Mouse (Mus musculus) frontal cortex, postnatal 14 days (tissue): ENCODE data around the gene Utp18.
"Not testable (repeated sequence)": the region's sequence is repeated elsewhere in the genome, so short reads cannot be mapped to it uniquely, and the experiment has no call there.

Experiments used
- DNase-seq, 2 experiments: peaks; one replicate each; pipeline ENCODE4 v3.0.0; 2022; ENCODE audit warnings: low spot score in 2 of 2

Gene Utp18

DNA sequence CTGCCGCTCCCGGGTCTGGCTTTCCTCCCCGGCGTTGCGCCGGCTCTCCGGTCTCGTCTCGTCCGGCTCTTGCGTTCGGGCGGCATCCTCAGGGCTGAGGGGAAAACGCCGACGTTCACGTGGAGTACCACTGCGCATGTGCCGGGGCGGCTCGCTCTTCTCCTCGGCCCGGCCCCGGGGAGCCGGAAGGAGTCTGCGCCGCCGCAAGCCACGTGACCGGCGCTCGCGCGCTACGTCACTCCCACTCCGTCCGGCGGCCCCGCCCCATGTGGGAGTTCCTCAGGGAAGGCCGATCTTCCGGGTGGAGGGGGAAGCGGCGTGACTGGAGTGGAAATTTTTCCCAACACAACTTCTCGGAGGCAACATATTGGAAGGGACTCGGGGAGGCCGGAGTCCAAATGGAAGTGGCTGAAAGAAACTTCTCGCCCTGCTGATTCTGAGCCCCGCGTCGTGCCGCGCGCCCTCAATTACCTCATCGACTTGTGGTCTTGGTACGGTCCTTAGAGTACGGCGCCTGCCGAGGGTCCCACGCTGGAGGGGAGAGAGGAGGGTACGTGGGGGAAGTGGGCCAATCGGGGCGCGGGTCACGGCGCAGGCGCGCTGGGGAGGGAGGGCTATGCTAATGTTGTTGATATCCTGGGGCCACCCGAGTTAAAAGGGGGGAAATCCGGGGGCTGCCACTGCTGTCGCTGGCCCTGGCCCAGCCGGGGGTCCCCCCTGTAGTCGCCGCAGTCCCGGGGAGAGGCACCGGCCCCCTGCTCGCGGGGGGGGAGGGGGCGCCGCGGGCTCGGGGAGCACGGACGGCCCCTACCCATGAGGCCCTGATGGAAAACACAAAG lies at the start of gene Utp18, which contains the start of gene Mbtd1:
Gene Utp18 (minus strand): TSS at position 195 of the 839 bp plus-strand sequence.
Gene Mbtd1 (plus strand): TSS at position 281 of the 839 bp plus-strand sequence.
- peak; percentile 98 to 99 for DNase-seq

DNA sequence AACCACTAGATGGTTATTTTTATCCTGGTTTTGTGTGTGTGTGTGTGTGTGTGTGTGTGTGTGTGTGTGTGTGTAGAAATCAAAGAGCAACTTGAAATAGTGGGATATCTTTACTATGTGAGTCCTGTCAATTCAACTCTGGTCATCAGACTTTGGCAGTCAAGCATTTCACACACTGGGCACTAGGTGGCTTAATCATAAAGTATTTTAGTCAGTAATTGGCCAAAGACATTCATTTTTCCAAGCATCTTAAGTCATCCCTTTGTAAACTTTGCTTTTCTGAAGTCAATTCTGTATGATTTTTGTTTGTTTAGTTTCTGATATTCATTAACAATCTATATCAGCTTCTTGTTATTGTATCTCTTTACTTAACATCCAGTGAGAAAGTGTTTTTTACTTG lies 43.5 kb upstream of the Utp18 start:
- DNase-seq = no peak

DNA sequence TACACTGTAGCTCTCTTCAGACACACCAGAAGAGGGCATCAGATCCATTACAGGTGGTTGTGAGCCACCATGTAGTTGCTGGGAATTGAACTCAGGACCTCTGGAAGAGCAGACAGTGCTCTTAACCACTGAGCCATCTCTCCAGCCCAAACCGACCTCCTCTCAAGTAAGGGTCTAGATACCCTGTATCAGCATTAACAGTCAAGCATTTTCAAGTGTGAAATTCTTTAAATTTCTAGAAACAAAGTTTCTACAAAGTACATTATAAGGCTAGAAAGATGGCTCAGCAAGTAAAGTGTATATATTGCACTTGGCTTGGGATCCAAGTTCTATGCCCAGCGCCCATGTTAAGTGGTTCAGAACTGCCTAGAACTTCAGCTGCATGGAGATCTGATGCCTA lies 29.5 kb upstream of the Utp18 start:
- DNase-seq = not testable (repeated sequence)

DNA sequence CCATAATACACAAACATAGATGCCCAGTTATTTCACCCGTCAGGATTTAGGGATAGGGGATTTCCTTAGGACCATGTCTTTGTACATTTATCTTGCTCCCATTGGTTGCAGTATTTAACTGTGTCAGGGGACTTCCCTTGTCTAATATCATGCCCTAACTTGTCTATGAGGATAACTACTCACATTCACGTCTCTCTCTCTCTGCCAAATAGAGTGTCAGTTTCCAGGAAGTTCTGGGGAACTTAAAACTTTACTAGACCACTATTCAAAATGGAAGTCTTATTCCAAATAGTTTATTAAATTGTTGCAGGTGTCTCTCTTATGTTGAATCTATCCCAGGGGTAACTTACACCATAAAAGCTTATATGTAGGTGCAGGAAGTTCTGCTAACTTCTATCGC lies 26.0 kb upstream of the Utp18 start:
- DNase-seq = no peak

DNA sequence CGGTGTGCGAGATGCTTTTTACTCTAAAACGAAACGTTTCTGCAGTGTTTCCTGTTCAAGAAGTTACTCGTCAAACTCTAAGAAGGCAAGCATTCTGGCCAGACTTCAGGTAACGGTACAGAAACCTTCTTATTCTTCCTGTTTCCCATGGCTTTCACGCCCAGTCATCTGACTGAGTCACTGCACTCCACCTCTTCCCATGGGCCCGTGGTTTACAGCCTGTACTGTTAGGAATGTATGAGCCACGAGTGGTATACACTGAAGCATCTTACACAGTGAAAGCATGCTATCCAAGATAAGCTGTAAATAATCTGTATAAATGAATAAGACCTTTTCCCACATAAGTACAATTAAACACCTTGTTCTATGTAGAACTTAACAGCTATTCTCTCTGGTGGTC lies 23.3 kb upstream of the Utp18 start:
- no peak for DNase-seq

DNA sequence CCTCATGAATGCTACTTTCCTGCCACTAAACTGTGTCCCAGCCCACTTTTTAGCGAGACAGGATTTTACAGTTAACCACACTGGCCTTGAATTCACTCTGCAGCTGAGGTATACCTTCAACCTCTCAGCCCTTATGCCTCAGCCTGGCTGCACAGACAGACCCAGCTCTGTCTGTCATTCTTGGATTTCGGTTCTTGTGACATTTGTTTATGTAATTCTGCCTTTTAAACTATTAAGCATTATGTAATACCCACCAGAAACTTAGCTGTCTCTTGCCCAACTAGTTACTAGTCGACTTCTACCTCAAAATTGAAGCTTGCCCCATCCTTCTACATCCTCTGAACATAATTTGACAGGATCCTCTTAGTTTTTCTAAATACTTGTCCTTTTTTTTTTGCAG lies 22.3 kb upstream of the Utp18 start:
- DNase-seq = no peak

DNA sequence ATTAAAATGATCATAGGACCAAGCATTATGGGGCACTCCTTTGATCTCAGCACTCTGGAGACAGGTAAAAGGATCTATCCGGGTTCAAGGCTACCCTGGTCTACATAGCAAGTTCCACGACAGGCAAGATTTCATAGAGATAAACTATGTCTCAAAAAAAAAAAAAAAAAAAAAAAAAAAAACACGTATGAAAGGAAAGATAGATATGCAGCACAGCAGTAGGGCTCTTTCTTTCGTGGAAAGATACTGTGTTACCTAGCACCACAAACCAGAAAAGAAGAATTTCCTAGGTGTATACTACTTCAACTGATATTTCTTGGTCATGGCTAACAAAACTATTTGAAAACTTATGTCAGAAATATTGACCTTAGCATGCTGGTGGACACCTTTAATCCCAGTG lies 21.3 kb upstream of the Utp18 start:
- no peak for DNase-seq

DNA sequence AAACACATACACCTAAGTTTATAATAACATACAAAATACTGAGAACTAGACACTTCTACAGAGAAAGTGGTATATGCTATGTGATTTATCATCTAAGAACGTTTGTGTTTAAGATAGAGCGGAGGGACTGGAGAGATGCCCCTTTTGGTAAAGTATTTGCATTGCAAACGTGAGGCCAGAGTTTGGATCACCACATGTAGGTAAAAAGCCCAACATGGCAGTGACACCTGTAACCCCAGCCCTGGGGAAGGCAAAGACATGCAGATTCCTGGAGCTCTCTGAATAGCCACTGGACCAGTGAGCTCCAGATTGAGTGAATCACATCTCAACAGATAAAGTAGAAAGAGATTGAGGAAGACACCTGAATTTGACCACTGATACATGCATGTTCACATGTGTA lies 12.2 kb upstream of the Utp18 start:
- no peak for DNase-seq

DNA sequence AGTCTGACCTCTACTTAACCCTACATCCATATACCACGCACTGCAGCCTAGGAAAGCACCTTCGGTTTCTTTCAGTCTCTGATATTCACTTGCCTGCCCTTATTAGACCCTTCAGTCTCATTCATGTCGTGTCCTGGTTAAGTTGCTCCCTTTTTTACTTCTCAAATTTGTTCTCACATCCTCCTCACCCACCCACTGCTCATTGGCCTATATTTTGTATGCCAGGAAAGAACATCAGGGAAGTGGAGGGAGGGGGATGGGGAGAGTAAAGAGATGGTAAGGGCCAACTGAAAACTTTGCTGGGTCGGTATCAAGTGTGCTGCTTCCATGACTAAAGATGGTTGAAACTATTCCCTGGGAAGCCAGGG lies 1.5 kb upstream of the Utp18 start:
- no peak for DNase-seq

DNA sequence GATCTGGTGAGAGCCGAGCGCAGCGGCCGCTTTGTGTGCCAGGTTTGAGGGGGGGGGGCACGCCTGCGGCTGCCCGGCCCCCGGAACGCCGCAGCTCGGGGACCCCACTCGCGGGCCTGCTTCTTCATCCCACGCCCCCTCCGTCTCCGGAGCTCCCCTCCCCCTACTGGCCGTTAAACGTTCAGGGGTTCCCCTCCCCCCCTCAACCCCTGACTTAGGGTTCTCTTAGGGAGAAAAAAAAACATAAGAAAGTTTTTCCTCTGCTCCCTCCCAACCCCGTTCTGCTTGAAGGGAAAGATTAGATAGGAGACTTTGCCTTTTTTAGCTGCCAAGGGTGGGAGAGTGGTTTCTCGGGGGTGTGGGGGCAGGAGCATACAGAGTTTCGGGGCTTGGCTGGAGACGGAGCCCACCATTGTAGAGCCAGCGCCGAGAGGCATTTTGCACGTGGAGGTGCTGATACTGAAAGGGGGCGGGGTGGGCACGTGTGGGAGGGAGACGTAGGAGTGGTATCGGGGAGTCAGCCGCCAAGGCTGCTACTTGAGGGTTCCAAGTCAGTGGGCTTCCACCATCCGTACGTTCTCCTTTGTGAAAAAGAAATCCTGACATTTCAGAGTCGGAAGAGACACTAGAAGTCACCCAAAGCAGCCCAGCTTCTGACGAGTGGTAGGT lies 979 bp upstream of the Utp18 start:
- peak in 1 of 2 experiments; percentile 6 for DNase-seq

DNA sequence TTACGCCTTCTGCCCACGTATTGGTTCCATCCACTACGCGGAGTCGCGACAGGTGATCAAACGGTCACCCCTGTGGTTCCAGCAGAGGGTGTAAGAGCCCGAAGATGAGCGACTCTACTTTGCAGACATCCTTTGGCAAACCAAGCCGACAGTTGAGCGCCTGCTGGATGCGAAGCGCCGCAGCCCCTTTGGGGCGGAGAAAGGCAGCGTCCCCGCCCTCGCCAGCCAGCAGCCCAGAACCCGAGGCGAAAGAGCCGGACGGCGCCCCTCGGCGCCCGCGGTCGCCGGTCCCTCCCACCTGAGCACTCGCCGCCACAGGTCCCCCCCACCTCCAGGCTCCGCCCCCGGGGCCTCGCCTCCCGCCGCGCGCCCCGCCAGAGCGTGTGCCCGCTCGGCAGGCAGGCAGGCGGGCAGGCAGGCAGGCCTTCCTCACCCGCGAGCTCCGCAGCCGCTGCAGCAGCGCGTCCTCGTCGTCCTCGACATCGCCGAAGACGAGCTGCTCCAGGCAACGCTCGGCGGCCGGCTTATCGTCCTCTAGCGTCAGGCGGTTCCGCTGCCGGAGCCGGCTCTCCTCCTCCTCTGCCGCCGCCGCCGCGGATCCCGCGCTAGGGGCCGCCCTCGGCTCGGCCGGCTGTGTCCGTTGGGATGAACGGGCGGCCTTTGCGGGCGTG lies 530 bp downstream of the Utp18 start:
- DNase-seq = peak; percentile 29 to 44

DNA sequence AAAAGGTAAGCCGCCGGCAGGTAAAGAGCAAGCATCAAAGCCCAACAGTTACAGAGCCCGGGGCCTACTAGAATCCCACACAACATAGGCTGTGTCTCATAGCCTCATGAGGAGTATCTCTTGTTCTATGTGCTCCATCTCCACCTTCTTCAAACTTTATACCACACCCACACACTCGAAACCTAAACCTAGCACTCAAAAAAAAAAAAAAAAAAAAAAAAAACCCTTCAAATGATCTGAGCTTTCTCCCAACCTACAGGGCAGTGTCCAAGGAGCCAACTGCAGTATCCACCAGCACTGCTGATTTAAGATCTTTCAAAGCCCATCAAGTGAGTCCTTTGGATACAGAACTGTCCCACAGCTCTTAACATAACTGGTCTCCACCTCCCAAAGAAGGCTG lies 1.5 kb downstream of the Utp18 start:
- DNase-seq = no peak

DNA sequence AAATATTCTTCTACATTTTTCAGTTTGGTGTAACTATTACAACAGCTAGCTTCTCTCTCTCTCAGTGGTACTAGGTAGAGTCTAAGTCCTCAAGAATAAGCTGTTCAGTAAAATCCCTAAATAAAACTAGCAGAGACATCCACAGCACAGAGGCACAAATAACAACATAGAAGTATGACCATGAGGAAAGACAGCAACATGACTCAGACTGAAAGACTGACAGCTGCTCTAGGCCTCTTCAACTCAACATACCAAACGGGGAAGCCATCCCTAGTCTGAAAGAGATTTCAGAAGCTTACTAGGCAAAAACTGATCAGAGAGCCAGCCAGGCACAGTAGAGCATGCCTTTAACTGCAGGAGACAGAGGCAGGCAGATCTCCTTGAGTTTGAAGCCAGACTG lies 22.9 kb downstream of the Utp18 start:
- DNase-seq = no peak

DNA sequence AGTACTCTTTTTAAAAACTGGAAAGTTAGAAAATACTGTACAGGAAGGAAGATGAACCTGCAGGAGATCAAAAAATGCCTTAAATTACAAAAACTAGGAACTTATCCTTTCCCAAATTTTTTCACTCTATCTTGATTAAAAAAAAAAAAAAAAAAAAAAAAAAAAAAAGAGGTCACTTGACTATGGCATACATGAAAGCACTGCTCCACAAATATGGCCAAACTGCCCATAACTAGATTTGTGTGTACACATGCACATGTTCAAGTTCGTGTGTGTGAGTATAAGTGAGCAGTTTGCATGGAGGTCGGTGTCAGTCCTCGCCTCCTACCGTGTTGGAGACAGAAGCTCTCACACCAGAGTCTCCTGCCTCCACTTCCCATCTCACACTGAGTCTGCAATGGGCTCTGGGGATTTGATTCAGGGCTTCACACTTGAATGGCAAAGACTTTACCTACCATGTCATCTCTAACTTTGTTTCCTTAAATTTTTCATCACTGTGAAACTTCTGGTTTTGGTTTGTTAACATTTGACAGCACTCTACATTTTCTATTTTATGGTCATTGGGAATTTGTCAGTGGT lies 23.4 kb downstream of the Utp18 start:
- no peak for DNase-seq

DNA sequence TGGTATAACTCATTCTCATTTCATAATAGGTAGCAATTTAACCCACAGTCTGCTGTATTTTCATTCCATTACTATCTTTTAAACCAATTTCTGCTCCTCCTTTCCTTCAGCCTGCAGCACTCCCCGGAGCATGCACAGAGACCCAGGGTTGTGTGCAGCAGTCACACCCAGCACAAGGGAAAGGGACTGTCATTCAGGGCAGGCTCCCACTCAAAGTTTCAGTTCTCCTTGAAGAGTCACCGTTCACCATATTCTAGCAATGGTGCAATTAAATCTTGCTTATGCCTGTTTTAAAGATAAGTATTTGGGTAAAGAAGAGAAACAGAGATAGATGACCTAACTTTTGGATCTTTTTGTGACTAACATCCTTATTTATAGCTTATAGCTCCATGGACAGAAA lies 24.4 kb downstream of the Utp18 start:
- no peak for DNase-seq

DNA sequence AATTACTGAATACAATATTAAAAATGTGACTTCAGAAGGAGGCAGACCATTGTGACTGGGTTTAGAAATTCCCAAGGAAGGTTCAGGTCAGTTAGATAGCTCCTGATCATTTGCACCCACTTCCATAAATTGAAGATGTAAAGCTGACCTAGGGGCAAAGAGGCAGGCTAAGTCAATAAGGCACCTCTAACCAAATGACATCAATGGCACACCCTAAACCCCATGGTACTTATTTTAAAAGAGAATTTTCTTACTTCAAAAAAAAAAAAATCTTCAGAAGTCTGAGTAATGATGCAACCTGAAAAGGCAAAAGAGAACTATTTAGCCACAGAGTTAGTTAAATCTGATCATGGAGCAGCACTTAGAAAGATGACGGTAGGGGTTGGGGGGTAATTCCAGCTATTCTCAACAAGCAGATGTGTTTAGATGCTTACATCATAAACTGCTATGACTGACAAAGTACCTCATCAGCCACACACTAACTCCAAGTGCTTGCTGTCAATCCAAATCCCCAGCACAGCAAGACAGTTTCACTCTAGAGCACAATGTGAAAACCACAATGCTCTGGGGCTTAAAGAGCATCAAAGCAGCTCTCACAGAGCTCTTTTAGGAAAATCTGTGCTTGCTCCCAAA lies 24.9 kb downstream of the Utp18 start:
- no peak for DNase-seq

DNA sequence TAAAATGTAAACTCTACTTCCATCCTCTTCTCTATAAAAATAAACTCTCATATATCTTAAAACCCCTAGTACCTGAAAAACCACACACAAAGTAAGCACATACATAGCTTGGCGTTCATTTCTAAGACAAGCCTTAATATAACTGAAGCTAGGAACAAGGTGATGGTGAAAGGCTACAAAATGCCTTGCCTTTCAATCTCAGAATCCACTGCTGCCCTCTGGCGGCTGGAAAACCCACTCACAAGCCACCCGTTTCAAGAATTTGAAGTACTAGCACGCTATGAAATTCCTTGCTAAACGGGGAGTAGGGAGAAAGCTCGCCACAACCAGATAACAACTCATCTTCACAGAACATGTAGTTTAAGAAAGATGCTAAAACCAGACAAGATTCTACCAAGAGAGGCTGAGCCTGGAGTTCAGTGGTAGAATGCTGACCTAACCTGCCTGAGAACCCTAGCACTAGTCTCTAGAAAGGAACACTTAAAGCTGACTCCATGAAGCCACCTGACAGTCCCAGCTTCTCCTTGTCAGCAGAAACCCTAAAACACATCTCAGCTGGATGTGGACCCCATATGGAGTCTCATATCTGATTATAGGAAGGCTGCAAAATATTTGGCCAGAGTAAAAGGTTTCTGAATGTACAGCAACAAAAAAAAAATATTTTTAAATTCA lies 29.1 kb downstream of the Utp18 start:
- DNase-seq = peak; percentile 73 to 87

DNA sequence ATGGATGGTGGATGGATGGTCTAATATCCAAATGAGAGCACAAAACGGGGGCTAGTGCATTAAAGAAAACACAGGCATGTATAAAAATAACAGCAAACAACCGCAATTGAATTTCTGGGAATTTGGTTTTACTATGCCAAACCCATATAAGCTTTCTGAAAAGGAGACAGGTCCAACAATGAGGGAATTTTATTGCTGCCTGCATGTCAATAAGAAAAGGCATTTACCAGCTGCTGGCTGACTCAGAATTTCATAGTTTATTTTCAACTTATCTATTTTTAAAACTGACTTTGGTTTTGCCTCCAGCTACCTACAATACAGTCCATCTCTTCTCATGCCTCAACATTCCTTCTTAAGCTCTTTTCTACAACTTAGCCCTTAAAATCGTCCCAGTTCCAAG lies 33.0 kb downstream of the Utp18 start:
- DNase-seq = no peak

DNA sequence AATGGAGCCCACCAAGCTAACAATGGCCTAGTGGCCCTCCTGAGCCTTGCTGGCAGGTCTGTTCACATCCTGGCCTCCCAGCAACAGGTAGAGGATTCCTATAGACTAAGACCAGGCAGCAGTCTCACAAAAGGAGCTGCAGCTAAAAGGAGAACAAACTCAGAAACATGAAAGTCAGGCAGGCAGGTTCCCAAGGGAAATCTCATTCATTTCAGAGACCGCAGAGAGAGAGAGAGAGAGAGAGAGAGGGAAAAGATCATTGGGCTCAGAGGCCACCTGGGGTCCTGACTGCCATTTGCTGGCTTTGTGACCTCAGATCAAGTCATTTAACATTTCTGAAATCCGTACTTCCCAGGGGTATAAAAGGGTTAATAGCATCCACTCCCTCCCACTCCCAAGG lies 38.2 kb downstream of the Utp18 start:
- DNase-seq = no peak

DNA sequence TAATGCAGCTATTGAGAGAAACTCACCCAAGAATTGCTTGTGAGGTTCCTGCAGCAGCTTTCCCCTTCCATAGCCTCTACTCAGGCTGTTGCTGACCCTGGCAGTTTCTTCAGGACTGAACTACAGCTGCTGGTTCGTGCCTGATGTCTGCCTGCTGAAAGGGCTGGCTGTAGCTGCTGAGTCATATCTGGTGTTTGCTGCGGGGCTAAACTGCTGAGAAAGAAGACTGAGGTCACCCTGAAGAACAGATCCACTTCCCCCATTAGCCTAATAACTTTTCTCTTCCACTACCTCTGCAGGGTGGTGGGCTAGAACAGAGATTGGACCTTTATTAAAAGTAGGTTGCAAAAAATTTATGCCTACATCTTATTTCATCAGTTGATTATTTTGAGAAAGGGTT lies 49.8 kb downstream of the Utp18 start:
- DNase-seq = no peak

DNA sequence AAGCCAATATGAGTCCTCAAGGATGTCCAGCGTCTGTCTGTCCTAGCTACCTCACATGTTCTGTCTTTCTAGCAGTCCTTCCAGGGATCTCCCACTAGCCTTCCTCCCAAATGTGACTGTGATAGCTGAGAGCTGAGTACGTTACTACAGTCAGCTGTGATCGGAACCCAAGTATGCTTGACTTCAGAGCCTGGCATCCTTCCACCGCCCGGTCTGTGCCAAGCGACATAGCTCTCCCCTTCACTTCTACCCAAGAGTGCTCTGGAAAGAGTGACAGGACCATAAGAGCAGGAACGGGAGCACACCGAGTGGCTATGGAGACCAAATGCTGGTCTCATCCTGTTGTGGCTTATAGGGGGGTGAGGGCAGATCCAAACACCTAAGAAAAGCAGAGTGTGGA lies 55.6 kb downstream of the Utp18 start:
- no peak for DNase-seq

DNA sequence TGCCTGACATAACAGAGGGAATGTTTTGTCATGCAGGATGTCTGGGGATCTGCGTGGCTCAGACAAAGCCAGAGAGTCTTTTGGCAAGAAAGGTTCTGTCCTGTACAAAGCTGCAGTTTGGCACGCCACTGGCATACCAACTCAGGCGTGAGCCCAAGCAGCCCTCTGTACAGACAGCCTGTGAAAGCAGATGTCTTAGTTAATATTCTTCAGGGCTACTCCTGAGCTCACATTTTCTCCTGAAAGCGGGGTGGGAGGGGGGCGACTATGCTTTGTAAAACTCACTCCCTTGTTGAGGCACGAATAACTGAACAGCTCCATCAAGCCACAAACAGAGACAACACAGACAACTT lies 56.3 kb downstream of the Utp18 start:
- peak; percentile 21 to 61 for DNase-seq
